Mouse (Mus musculus): ENCODE results near the gene Olfml2b.
A peak's percentile ranks its signal among the peaks of the same experiment; 100 is the strongest.

The Olfml2b gene

GRCm38 (mm10) chr1:170645896-170646605 is 1.7 kb downstream of the Olfml2b start:
- no peak for ATAC-seq (ENCODE audit: insufficient number of reproducible peaks, low FRiP score, low TSS enrichment)

- no peak for ATAC-seq (ENCODE audit: insufficient number of reproducible peaks, low FRiP score, low TSS enrichment)
Observed at GRCm38 (mm10) chr1:170646606-170647287, 2.4 kb downstream of the Olfml2b start.

GRCm38 (mm10) chr1:170647381-170647780 is 3.0 kb downstream of the Olfml2b start:
- ATAC-seq (ENCODE audit: insufficient number of reproducible peaks, low FRiP score, low TSS enrichment) = no peak

- ATAC-seq (ENCODE audit: insufficient number of reproducible peaks, low FRiP score, low TSS enrichment) = no peak
Observed at GRCm38 (mm10) chr1:170647971-170648514, 3.7 kb downstream of the Olfml2b start.

GRCm38 (mm10) chr1:170651046-170651723 is 6.9 kb downstream of the Olfml2b start:
- no peak for ATAC-seq (ENCODE audit: insufficient number of reproducible peaks, low FRiP score, low TSS enrichment)

GRCm38 (mm10) chr1:170651989-170652740 is 7.8 kb downstream of the Olfml2b start:
- no peak for ATAC-seq (ENCODE audit: insufficient number of reproducible peaks, low FRiP score, low TSS enrichment)

GRCm38 (mm10) chr1:170655280-170655917 is 11.1 kb downstream of the Olfml2b start:
- no peak for ATAC-seq (ENCODE audit: insufficient number of reproducible peaks, low FRiP score, low TSS enrichment)

- peak; percentile 5; the same call in 1 of the 2 replicates for ATAC-seq (ENCODE audit: insufficient number of reproducible peaks, low FRiP score, low TSS enrichment)
Observed at GRCm38 (mm10) chr1:170656518-170657227, 12.3 kb downstream of the Olfml2b start.

GRCm38 (mm10) chr1:170657228-170657521 is 12.8 kb downstream of the Olfml2b start:
- ATAC-seq (ENCODE audit: insufficient number of reproducible peaks, low FRiP score, low TSS enrichment) = no peak

- no peak for ATAC-seq (ENCODE audit: insufficient number of reproducible peaks, low FRiP score, low TSS enrichment)
Observed at GRCm38 (mm10) chr1:170657643-170658314, 13.4 kb downstream of the Olfml2b start.

- no peak for ATAC-seq (ENCODE audit: insufficient number of reproducible peaks, low FRiP score, low TSS enrichment)
Observed at GRCm38 (mm10) chr1:170659260-170659659, 14.9 kb downstream of the Olfml2b start.

GRCm38 (mm10) chr1:170664620-170665185 is 20.4 kb downstream of the Olfml2b start:
- no peak for ATAC-seq (ENCODE audit: insufficient number of reproducible peaks, low FRiP score, low TSS enrichment)

GRCm38 (mm10) chr1:170665200-170665599 is 20.9 kb downstream of the Olfml2b start:
- no peak for ATAC-seq (ENCODE audit: insufficient number of reproducible peaks, low FRiP score, low TSS enrichment)

- ATAC-seq (ENCODE audit: insufficient number of reproducible peaks, low FRiP score, low TSS enrichment) = no peak
Observed at GRCm38 (mm10) chr1:170674184-170674775, 29.9 kb downstream of the Olfml2b start.

- ATAC-seq (ENCODE audit: insufficient number of reproducible peaks, low FRiP score, low TSS enrichment) = no peak
Observed at GRCm38 (mm10) chr1:170677681-170678080, 33.3 kb downstream of the Olfml2b start.

- no peak for ATAC-seq (ENCODE audit: insufficient number of reproducible peaks, low FRiP score, low TSS enrichment)
Observed at GRCm38 (mm10) chr1:170678861-170679260, 34.5 kb downstream of the Olfml2b start.

GRCm38 (mm10) chr1:170679624-170680023 is 35.3 kb downstream of the Olfml2b start:
- ATAC-seq (ENCODE audit: insufficient number of reproducible peaks, low FRiP score, low TSS enrichment) = peak; percentile 72; the same call in 1 of the 2 replicates

- no peak for ATAC-seq (ENCODE audit: insufficient number of reproducible peaks, low FRiP score, low TSS enrichment)
Observed at GRCm38 (mm10) chr1:170683863-170684262, 39.5 kb downstream of the Olfml2b start.
